10 mouse cellular contexts compared by ENCODE assay signal in the genomic region with DNA sequence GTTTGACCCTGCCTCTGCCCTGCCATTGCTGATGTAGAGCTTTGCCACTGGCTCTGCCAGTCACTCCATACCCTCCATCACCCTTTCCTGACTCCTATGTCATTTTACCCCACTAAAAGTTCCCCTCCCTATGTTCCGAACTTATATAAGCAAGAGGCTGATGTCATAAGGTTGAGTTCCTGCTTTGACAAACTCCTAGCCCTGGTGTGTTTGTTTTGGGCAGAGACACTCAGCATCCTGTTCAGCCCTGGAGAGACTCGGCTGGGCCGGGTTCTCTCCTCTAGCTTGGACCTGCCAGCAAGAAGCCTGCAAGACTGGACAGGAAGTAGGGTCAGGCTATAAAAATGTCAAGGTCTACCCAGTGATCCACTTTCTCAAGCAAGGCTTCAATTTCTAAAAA. TPM values are rescaled to one million over a fixed set of nuclear protein-coding genes. Genes with fewer than 3 reads are reported as not detected.
A peak's percentile ranks its signal among the peaks of the same experiment; 100 is the strongest.
DNase-seq lines count a peak whose midpoint lies in the region; TF ChIP-seq lines count a peak whose summit lies in the region.
"Had no signal": no experiment of that assay in that cellular context is flagged by ENCODE, and none has a peak within 500 bp of the region (broad histone marks: within the 10 kb centered on the region; RNA-seq: fewer than 3 reads in every experiment).

No protein-coding gene starts in this region.

- no peak overlapping the region for H3K4me3 ChIP-seq in gastrocnemius, adult 2 months
- no peak overlapping the region for H3K4me3 ChIP-seq in cerebellum, adult 2 months (replicated peaks; ENCODE audit: insufficient read depth, low read depth, low read length)
- no peak overlapping the region for H3K4me3 ChIP-seq in forebrain, embryonic 10.5 days
- H3K4me3 ChIP-seq: limb, embryonic 12.5 days had no signal

- H3K9me3 ChIP-seq in forebrain, embryonic 10.5 days: no peaks in the 10 kb centered on the region
- H3K9me3 ChIP-seq: limb, embryonic 12.5 days had no signal

- no peaks in the 10 kb centered on the region; the same call in 1 of the 2 replicates for H3K4me1 ChIP-seq in cerebellum, adult 2 months (ENCODE audit: control insufficient read depth, insufficient read depth, low read length)
- H3K4me1 ChIP-seq in forebrain, embryonic 10.5 days: no peaks in the 10 kb centered on the region
- H3K4me1 ChIP-seq: limb, embryonic 12.5 days had no signal

- peak overlapping the region; percentile 64 for H3K27ac ChIP-seq in gastrocnemius, adult 2 months
- H3K27ac ChIP-seq in cerebellum, adult 2 months (ENCODE audit: insufficient read depth, low read length): no peak overlapping the region
- no peak overlapping the region for H3K27ac ChIP-seq in forebrain, embryonic 10.5 days
- H3K27ac ChIP-seq: limb, embryonic 12.5 days had no signal

- intact Hi-C loops in gastrocnemius, adult 2 months (cut with DNase I): no loop called here

- H3K27me3 ChIP-seq in cerebellum, adult 2 months (ENCODE audit: control insufficient read depth, insufficient read depth, low read length): no peaks in the 10 kb centered on the region
- H3K27me3 ChIP-seq in forebrain, embryonic 10.5 days (ENCODE audit: poor library complexity, severe bottlenecking): no peaks in the 10 kb centered on the region
- H3K27me3 ChIP-seq: limb, embryonic 12.5 days had no signal

- DNase-seq in gastrocnemius, adult 2 months: peak; percentile 44
- no peak for DNase-seq in gastrocnemius, postnatal 4 days (ENCODE audit: low spot score in 2 of 2)
- peak; percentile 41 to 72 for DNase-seq in heart, adult 18-20 months
- peak; percentile 7 to 8 for DNase-seq in kidney, adult 8-10 months
- DNase-seq in lung, postnatal 4 days: peak; percentile 15 to 45
- DNase-seq in cerebellum, adult 2 months: no peak
- DNase-seq in forebrain, embryonic 10.5 days (ENCODE audit: extremely low spot score, low spot score): no peak
- DNase-seq in cerebellum, adult 11 months: no peak

- no peak for TF ChIP-seq CTCF in gastrocnemius, adult 2 months (IDR thresholded peaks at IDR 0.05)
- no peak for TF ChIP-seq CTCF in cerebellum, adult 2 months (IDR thresholded peaks at IDR 0.05; ENCODE audit: borderline replicate concordance, insufficient read depth, low read depth, low read length)

- no peaks in the 10 kb centered on the region for H3K36me3 ChIP-seq in forebrain, embryonic 10.5 days (replicated peaks)
- H3K36me3 ChIP-seq: limb, embryonic 12.5 days had no signal

- no peak for TF ChIP-seq POLR2A in cerebellum, adult 2 months (IDR thresholded peaks at IDR 0.05; ENCODE audit: borderline replicate concordance, insufficient read depth, low read length)

- 80% methylated on average over 3 of the region's 3 CpGs for WGBS in cerebellum, adult 2 months
- 80% methylated on average over 3 of the region's 3 CpGs for WGBS in forebrain, embryonic 10.5 days

RNA-seq across cellular contexts. Expression of gene AL731706.2, which starts 52.5 kb away (rescaled TPM):
- 10 to 100 TPM; 15.3 to 37.8 TPM for total RNA-seq in gastrocnemius, adult 2 months (2021)
- 10 to 100 TPM; 10.5 to 24.1 TPM for total RNA-seq in gastrocnemius, postnatal 4 days (2021)
- 10 to 100 TPM; 15.4 to 26.4 TPM for total RNA-seq in heart, adult 18-20 months (2021)
- polyA plus RNA-seq in cerebellum, adult 2 months (2012; rRNA removed): 41.4 TPM in 1 of 2 replicates, not detected in the other
- polyA plus RNA-seq in forebrain, embryonic 10.5 days (2016; fragmentation: Nextera tagmentation; extraction: Ambion mirVana): 34.8 and 41.4 TPM in 2 replicates
- polyA plus RNA-seq: cortical plate, adult 2 months had no signal

RNA-seq across cellular contexts. Expression of gene Slx4ip, which starts 58.1 kb away (rescaled TPM):
- total RNA-seq in gastrocnemius, adult 2 months (2021): 1 to 10 TPM; 2.6 to 4.8 TPM
- total RNA-seq in gastrocnemius, postnatal 4 days (2021): 1 to 10 TPM; 3.9 to 4.2 TPM
- total RNA-seq in heart, adult 18-20 months (2021): 1 to 10 TPM; 1.7 to 1.8 TPM
- 2.5 and 3.0 TPM in 2 replicates for polyA plus RNA-seq in cerebellum, adult 2 months (2012; rRNA removed)
- polyA plus RNA-seq in forebrain, embryonic 10.5 days (2016; fragmentation: Nextera tagmentation; extraction: Ambion mirVana): 7.6 and 8.1 TPM in 2 replicates

RNA-seq across cellular contexts. Expression of gene AL731706.1, which starts 58.3 kb away (rescaled TPM):
- 10 to 100 TPM; 22.5 to 28.0 TPM for total RNA-seq in gastrocnemius, adult 2 months (2021)
- 10 to 100 TPM; 12.6 to 14.9 TPM for total RNA-seq in gastrocnemius, postnatal 4 days (2021)
- 10 to 100 TPM; 38.3 to 42.7 TPM for total RNA-seq in heart, adult 18-20 months (2021)
- 32.4 and 40.2 TPM in 2 replicates for polyA plus RNA-seq in cerebellum, adult 2 months (2012; rRNA removed)
- 24.6 and 25.5 TPM in 2 replicates for polyA plus RNA-seq in forebrain, embryonic 10.5 days (2016; fragmentation: Nextera tagmentation; extraction: Ambion mirVana)

RNA-seq across cellular contexts. Expression of gene Mkks, which starts 58.3 kb away (rescaled TPM):
- 10 to 100 TPM; 33.5 to 38.2 TPM for total RNA-seq in gastrocnemius, adult 2 months (2021)
- total RNA-seq in gastrocnemius, postnatal 4 days (2021): 10 to 100 TPM; 20.5 to 22.7 TPM
- total RNA-seq in heart, adult 18-20 months (2021): 10 to 100 TPM; 32.0 to 33.4 TPM
- 11.7 and 12.2 TPM in 2 replicates for polyA plus RNA-seq in cerebellum, adult 2 months (2012; rRNA removed)
- 12.4 and 14.6 TPM in 2 replicates for polyA plus RNA-seq in forebrain, embryonic 10.5 days (2016; fragmentation: Nextera tagmentation; extraction: Ambion mirVana)

Comparison
In these comparisons a context has a peak if more than half of its experiments do, and no peak if none do; other contexts are left out.
1. DNase-seq: peak in gastrocnemius, adult 2 months (single experiment), heart, adult 18-20 months (2 of 2), kidney, adult 8-10 months (2 of 2) and lung, postnatal 4 days (2 of 2); none in gastrocnemius, postnatal 4 days (0 of 2), cerebellum, adult 2 months (0 of 2), forebrain, embryonic 10.5 days (single experiment) and cerebellum, adult 11 months (single experiment).